Mouse (Mus musculus) regulatory T cell (primary cell): Measurements from ENCODE around the gene Ccdc9.

Experiments
- in situ Hi-C: fragments of 300-600 bp; cut with MboI, MseI; formaldehyde crosslinking; loops from one replicate; pipeline ENCODE4 v1.15.1; 2025; ENCODE audit warnings: high pct_unique_total_duplicates

Ccdc9 gene

DNA sequence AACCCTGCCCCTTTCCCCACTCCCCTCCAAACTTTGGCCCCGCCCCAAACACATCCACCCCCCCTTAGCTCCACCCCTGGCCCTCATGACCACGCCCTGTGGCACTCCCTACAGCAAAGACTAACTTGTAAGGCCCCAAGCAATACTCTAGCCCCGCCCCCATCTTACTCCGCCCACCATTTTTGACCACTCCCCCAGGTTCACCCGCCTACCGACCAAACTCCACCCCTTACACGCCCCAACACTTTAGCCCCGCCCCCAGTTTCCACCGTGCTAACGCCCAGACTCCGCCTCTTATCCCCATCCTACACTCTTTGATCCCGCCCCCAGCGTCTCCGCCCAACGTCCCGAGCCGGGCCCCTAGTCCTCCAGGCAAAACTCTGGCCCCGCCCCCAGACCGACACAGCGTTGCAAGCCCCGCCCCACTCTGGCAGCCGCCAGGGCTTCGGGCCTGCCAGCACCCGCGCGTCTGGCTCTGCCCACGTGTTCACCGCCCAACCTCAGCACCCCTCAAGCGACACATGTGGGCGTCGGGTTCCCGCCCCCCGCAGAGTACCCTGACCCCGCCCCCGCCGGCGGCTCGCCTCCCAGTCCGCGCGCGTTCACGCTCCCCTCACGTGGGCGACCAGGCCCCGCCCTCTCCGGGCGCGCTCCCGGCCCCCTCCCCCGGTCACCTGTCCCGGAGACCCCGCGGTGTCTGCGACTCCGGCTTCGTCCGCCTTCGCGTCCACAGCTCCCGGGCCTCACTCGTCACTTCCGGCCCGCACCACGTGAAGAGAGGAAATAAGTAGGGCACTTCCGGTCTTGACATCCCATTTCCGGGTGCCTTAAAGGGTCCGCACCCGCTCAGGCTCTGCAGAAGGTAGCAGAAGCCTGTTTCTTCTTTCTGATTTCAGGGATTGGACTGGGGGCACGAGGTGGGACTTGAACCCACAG, at the start of gene Ccdc9:
Gene Ccdc9, minus strand, starts transcription at position 770 of the 936 bp plus-strand sequence.
- in situ Hi-C loops: no loop called here

DNA sequence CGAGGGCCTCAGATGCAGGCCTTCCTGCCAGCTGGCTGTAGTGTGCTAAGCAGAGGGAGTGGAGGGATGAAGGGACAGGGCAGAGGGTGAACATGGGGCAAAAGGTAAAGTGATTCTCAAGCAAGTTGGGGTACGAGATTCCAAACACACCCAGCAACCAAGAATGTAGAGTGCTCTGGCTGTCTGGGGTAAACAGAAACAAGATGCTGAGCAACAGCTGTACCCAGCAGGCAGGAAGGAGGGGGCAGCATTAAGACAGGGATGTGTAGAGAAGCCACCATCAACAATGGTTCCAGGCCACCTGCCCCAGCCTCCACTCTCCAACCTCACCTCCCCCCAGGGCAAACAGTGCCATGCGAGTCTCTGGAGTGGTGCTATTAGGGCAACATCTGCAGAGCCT, 42.6 kb upstream of the Ccdc9 start:
- in situ Hi-C loops: loop anchor here (5.0 kb wide), 1 partner anchor 37 kb away; no protein-coding TSS in a partner anchor

DNA sequence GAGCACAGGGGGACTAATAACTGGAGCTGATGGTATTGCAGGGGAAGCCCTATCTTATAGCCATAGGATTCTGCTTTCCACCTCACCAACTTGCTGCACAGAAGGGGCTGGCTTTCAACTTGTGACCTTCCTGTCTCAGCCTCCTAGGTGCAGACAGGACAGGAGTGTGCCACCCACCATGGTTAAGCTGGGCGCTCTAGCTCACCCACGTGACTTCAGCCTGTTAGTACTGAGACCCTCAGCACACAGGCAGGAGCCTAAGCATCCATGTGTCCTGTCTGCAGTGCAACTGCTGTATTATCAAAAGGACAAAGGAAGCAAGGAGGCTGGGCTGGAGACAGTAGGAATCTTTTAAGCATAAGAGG, 40.0 kb upstream of the Ccdc9 start:
- in situ Hi-C loops: loop anchor here (5.0 kb wide), 1 partner anchor 34 kb away; no protein-coding TSS in a partner anchor

GRCm38 (mm10) chr7:16325920-16326606, 39.5 kb upstream of the Ccdc9 start:
- in situ Hi-C loops: loop anchor here (5.0 kb wide), 1 partner anchor 34 kb away; no protein-coding TSS in a partner anchor

- in situ Hi-C loops: loop anchor here (5.0 kb wide), 1 partner anchor 32 kb away; no protein-coding TSS in a partner anchor
Observed at GRCm38 (mm10) chr7:16324661-16325060, 38.1 kb upstream of the Ccdc9 start.

DNA sequence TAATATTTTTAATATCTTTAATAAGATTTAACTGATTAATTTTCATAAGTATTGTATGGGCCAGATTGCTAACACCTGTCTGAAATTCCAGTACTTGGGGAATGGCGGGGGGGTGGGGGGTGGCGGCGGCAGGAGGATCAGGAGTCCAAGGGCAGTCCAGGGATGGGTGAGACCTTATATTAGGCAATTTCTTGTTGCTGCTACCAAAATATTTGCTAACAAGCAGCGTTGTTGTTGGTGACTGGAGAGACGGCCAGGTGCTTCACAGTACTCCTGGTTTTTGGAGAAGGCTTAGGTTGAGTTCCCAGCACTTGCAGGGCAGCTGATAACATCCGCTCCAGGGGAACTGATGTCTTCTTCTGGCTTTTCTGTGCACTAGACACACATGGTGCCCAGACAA, 33.9 kb upstream of the Ccdc9 start:
- in situ Hi-C loops: no loop called here

DNA sequence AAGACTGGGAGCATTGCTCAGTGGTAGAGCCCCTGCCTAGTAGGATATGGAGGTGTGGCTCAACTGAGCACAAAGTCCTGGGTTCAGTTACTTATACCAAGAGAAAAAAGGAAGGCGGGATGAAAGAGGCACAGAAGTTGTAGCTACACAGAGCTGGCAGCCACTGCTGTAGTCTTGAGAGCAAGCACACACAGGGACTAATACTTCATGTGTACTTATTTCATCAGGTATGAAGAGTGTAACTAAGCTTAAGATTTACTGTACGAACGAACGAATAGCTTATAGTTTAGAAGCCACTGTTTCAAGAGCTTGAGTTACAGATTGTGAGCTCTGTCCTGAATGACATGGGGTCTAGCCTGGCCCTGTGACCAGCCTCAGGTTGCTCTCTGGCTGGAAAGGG, 32.6 kb upstream of the Ccdc9 start:
- in situ Hi-C loops: no loop called here

DNA sequence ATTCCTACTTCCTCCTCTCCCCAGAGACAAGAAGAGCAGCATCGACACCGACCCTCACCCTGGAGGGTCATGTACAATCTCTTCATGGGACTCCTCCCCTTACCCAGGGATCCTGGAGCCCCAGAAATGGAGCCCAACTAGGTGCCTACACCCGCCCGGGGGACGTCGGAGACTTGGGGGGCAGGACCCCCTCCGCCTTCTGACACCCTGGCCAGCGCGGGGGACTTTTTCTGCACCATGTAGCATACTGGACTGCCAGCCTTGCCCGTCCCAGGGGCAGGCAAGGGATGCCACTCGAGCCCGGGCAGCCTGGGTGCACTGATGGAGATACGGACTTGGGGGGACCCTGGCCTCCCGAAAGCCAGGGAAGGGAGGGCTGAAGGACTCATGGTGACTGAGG, 30.5 kb upstream of the Ccdc9 start:
- in situ Hi-C loops: no loop called here

GRCm38 (mm10) chr7:16315222-16315759, 28.7 kb upstream of the Ccdc9 start:
- in situ Hi-C loops: no loop called here

GRCm38 (mm10) chr7:16314221-16314775, 27.7 kb upstream of the Ccdc9 start:
- in situ Hi-C loops: loop anchor here (5.0 kb wide), 1 partner anchor 473 kb away; no protein-coding TSS in a partner anchor

DNA sequence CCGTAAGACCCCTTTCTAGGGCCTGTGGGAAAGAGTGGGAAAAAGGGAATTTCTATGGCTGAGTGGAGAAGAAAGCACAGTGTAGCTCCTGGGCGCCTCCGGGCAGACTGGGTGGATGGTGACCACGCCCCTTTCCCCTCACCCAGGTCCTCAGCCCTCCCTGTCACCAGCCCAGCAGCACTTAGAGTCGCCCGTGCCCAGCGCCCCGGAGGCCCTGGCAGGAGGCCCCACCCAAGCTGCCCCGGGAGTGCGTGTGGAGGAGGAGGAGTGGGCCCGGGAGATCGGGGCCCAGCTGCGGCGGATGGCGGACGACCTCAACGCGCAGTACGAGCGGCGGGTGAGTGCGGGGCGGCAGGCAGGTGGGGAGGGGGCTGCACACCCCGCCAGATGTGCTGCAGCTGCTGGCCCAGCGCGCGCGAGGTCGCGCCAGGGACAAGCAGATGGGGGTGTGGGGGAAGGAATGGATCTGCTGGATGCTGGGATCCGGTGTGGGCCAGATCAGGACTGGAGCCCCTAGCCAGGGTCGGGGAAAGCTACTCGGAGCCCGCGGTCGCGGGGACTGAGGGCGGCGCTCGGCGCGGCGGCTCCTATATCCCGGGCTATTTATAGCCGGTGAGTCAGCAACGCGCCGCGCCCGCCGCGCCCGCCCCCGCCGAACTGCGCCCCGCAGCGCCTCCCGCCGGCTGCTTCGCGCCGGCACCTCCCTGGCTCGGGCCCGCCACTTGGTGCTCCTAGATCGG, 27.1 kb upstream of the Ccdc9 start:
- in situ Hi-C loops: loop anchor here (5.0 kb wide), 1 partner anchor 474 kb away; no protein-coding TSS in a partner anchor

DNA sequence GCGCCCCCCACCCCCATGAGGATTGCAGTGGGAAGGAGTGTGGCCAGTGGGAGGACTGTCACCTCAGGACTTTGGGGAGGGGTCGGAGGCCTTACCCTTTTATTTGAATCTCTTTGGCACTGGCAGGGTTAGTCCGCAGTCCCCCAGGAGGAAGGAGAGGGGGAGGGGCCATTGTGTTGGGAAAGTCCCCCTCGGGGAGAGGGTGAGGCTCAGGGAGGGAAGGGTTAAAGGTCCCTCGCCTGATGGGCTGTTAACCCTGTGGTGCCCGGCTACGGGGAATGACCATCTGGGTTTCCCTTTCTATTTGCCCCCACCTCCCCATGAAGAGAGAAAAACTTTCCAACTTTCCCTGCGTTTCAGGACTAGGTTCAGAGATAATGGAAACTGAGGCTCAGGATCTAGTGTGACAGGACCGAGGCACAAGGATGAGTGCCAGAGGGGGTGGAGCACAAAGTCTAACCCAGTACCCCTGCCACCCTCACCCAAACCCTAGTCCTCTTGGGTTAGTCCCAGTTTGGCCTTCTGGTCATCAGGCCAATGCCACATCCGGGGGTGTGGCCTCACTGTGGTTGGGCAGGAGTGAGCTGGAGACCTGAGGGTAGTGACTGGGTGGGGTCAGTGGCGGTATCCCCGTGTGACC, 26.2 kb upstream of the Ccdc9 start:
- in situ Hi-C loops: loop anchor here (5.0 kb wide), 1 partner anchor 475 kb away; no protein-coding TSS in a partner anchor

DNA sequence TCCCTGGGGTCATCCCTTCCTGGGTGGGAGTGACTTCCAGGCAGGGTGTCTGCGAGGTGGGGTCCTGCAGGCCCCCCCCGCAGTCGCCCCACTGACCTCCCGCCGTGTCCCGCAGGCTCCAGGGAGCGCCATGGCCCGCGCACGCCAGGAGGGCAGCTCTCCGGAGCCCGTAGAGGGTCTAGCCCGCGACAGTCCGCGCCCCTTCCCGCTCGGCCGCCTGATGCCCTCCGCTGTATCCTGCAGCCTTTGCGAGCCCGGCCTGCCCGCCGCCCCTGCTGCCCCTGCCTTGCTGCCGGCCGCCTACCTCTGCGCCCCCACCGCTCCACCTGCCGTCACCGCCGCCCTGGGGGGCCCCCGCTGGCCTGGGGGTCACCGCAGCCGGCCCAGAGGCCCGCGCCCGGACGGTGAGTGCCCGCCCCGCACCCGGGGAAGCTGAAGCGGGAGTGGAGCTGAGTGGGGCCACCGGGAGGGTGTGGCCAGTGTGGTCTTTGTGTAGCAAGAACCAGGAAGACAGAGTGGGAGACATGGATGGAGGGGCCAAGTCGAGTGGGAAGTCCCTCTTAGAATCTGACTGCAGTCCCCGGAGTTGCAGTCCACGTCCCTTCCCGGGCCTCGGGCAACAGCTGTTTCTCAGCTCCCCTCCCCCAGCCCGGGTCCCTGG, 25.5 kb upstream of the Ccdc9 start:
- in situ Hi-C loops: loop anchor here (5.0 kb wide), 1 partner anchor 475 kb away; no protein-coding TSS in a partner anchor

GRCm38 (mm10) chr7:16311453-16312004, 24.9 kb upstream of the Ccdc9 start:
- in situ Hi-C loops: loop anchor here (5.0 kb wide), 1 partner anchor 476 kb away; no protein-coding TSS in a partner anchor

- in situ Hi-C loops: loop anchor here (5.0 kb wide), 1 partner anchor 477 kb away; no protein-coding TSS in a partner anchor
Observed at GRCm38 (mm10) chr7:16310521-16311452, 24.2 kb upstream of the Ccdc9 start.

DNA sequence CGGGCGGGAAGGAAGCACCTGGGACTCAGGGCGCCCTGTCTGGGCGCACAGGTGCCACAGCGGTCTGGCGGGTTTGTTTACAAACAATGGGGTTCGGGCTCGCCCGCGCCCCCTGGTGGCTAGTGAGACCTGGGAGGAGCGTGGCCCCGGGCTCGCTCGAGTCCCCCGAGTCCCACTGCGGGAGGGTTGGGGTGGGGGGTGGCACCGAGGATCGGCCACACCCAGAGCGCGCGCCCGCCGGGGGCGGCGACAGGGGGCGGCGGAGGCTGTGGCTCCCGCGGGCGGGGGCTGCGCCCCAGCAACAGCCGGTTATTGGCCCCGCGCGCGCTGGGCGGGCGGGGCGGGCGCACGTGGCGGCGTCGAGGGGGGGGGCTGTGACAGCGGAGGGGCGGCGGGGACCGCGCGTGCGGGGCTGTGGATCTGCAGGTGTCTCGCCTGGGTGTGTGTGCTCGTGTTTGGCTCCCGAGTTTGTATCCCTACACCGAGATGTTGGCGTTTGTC, 23.5 kb upstream of the Ccdc9 start:
- in situ Hi-C loops: loop anchor here (5.0 kb wide), 1 partner anchor 477 kb away; no protein-coding TSS in a partner anchor

DNA sequence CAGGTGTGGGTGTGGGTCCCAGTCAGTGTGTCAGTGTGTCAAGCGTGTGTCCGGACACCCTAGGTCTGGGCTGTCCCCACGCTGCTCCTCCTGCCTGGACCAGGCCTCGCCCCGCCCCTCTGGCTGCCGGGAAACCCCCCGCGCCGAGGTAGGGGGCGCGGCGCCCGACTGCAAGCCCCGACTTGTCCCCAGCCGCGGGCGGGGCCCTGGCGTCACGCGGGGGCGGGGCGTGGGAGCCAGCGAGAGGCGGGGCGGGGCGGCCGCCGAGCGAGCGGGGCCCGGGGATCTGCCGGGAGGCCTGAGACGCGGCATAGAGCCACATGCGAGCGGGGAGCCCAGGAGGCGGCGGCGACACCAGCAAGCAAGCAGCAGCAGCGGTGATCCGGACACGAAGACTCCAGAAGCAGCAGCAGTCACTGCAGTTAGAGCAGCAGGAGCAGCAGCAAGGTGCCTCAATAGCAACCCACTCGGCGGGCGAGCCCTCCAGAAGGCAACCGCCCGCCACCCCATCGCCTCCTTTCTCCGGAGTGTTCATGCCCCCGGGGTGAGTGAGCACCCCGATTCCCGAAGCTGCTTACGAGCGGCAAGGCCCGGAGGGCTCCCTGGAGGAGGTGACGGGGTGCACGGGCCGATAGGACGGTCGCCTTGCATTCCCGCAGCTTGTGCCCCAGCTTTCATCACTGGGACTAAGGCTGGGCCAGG, 22.9 kb upstream of the Ccdc9 start:
- in situ Hi-C loops: loop anchor here (5.0 to 10.0 kb wide), 2 partner anchors 305 to 478 kb away; partner anchors contain the start of gene Arhgap35
